Mouse (Mus musculus) embryonic facial prominence, embryonic 14.5 days (tissue): ENCODE data around the gene Brd2. TPM values are rescaled to one million over a fixed set of nuclear protein-coding genes. Genes with fewer than 3 reads are reported as not detected.

Experiments
- ATAC-seq: fragments of 200-750 bp; cut with Nextera tagmentation; 2 replicates; pipeline ENCODE4 v1.8.0; 2017; ENCODE audit warnings: low read depth, moderate number of reproducible peaks, moderate TSS enrichment
- DNase-seq: peaks from one replicate; pipeline ENCODE4 v3.0.0-alpha.2; 2015; ENCODE audit warnings: low spot score
- H3K27ac ChIP-seq: fragments of 300-500 bp; sonication (generic); replicated peaks from 2 replicates; pipeline ENCODE4 v1.5.1; 2014; ENCODE audit warnings: low read depth, mild to moderate bottlenecking, low read length, moderate library complexity
- H3K27me3 ChIP-seq: fragments of 300-500 bp; sonication (generic); replicated peaks from 2 replicates; pipeline ENCODE4 v1.6.1; 2014; ENCODE audit warnings: low read length; ENCODE audit not compliant: control insufficient read depth, insufficient read depth
- H3K36me3 ChIP-seq: fragments of 300-500 bp; sonication (generic); 2 replicates; pipeline ENCODE4 v1.6.1; 2014; ENCODE audit warnings: low read length, mixed read lengths; ENCODE audit not compliant: control insufficient read depth, insufficient read depth
- H3K4me1 ChIP-seq: fragments of 300-500 bp; sonication (generic); 2 replicates; pipeline ENCODE4 v1.6.1; 2014; ENCODE audit warnings: antibody characterized with exemption, low read length; ENCODE audit not compliant: control insufficient read depth, insufficient read depth
- H3K4me2 ChIP-seq: fragments of 300-500 bp; sonication (generic); 2 replicates; pipeline ENCODE4 v1.6.1; 2014; ENCODE audit warnings: low read depth, mild to moderate bottlenecking, low read length, moderate library complexity, mixed read lengths
- H3K4me3 ChIP-seq: fragments of 300-500 bp; sonication (generic); 2 replicates; pipeline ENCODE4 v1.5.1; 2014; ENCODE audit warnings: low read depth, mild to moderate bottlenecking, low read length
- H3K9ac ChIP-seq: fragments of 300-500 bp; sonication (generic); 2 replicates; pipeline ENCODE4 v1.6.1; 2014; ENCODE audit warnings: low read depth, mild to moderate bottlenecking, low read length, moderate library complexity, mixed read lengths
- H3K9me3 ChIP-seq: fragments of 300-500 bp; sonication (generic); 2 replicates; pipeline ENCODE4 v1.6.1; 2016; ENCODE audit warnings: low read length; ENCODE audit not compliant: control insufficient read depth
- WGBS: fragments of 180-500 bp; shearing (Covaris S2); extraction: QIAGEN DNeasy Blood & Tissue Kit; methylation state at CpG from one replicate; pipeline ENCODE4 v1.1.7; 2014; 5-methylcytosine and 5-hydroxymethylcytosine counted together
- polyA plus RNA-seq: library from polyadenylated mRNA; unstranded; fragments of >200 nt; fragmentation: Nextera tagmentation; extraction: Ambion mirVana; gene quantifications from 2 replicates; pipeline ENCODE4 v1.2.1, GENCODE M21; 2014

The Brd2 gene
- polyA plus RNA-seq, 1 experiment from 2014 or later = 103 TPM

DNA sequence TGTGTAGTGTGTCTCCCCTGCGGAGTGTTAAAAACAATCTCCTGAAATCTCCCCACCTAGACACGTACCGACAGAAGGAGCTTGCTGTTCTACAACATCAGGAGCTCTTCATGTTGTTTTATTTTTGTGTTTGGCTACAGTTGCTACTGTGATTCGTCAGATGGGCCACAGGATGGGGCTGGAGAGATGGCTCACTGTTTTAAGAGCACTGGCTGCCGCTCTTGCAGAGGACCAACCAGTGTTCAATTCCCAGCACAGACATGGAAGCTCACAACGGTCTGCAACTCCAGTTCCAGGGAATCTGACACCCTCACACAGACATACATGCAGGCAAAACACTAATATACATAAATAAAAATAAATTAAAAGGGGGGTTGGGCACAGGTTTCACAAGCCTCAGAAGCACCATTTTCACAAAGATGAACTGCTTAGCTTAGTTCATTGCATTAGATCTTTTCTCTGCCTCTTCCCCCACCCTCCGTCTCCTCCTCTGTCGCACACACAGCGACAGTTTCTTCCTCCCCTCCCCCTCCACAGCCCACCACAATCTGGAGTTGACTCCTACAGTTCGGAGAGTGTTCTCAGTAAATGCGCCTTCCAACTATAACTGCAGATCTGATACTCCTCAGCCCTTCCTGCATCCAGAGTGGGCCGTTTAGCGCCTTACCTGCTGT is 6.0 kb upstream of the Brd2 start:
- Histone ChIP-seq H3K9me3 (no peaks in the 10 kb centered on the region), H3K27ac (no peak overlapping the region), H3K4me1 (peaks cover 38% of the 10 kb centered on the region), H3K4me2 (peak overlapping the region; percentile 31), H3K36me3 (0 out of 2 replicates have a peak, but pooled peaks cover 6% of the 10 kb centered on the region), H3K4me3 (peak overlapping the region; percentile 13; the same call in 1 of the 2 replicates), H3K27me3 (no peaks in the 10 kb centered on the region), H3K9ac (peak overlapping the region; percentile 34; the same call in 1 of the 2 replicates)
- DNase-seq (no peak), ATAC-seq (no peak)
- WGBS = 26% methylated on average over 13 of the region's 13 CpGs

DNA sequence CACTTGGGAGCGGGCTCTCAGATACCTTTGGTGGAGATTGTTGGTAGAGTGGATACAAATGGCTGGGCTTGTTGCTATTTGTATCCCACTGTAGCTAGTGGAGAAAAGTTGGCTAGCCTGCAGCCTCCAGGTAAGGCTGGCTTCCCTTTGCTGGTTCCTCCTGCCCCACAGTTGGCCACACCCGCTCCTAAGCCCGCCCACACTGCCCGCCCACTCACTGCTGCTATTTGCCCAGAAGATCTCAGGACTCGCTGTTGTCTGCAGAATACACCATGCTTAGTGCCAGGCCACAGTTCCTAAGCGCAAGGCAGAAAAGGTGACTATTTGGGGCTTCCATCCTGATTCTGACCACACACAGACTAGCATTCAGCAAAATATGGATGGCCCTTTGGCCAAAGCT is 5.0 kb upstream of the Brd2 start:
- no peak overlapping the region for H3K27ac ChIP-seq
- 0 out of 2 replicates have a peak, but pooled peaks cover 6% of the 10 kb centered on the region for H3K36me3 ChIP-seq
- H3K9me3 ChIP-seq = no peaks in the 10 kb centered on the region
- no peak overlapping the region for H3K4me2 ChIP-seq
- DNase-seq (peak; percentile 48), ATAC-seq (no peak)
- 34% methylated on average over 6 of the region's 6 CpGs for WGBS
- no peak overlapping the region for H3K4me3 ChIP-seq
- no peaks in the 10 kb centered on the region for H3K27me3 ChIP-seq
- peaks cover 38% of the 10 kb centered on the region for H3K4me1 ChIP-seq
- H3K9ac ChIP-seq = no peak overlapping the region

DNA sequence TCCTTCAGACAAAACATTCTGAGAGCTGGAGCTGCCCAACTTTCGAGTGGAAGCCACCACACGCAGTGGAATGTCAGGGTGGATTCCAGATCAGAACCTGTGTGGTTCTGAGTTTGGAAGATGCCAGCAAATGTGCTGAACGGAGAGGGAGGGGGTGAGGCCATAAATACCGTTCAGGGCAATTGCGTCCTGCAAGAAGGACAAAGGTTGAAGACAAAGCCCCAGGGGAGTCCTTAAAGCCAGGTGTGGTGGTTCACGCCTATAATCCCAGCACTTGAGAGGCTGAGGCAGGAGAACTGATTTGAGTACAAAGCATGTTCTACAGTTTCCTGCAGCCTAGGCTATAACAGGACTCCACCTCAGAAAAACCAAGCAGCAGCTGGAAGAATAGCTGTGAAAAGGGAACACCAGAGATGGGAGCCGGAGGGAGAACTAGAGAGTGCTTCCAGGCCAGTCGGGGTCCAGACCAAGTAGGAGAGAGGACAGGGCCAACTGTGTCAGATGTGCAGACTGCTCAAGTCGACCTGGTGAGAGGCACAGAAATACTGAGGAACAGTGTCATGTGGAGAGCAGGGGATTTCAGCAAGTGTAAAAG is 4.5 kb upstream of the Brd2 start:
- H3K36me3 ChIP-seq = 0 out of 2 replicates have a peak, but pooled peaks cover 6% of the 10 kb centered on the region
- H3K27ac ChIP-seq = no peak overlapping the region
- no peak overlapping the region for H3K4me2 ChIP-seq
- DNase-seq (no peak), ATAC-seq (no peak)
- H3K4me3 ChIP-seq = no peak overlapping the region
- H3K27me3 ChIP-seq = no peaks in the 10 kb centered on the region
- peak overlapping the region; percentile 8; the same call in 1 of the 2 replicates for H3K9ac ChIP-seq
- 53% methylated on average over 9 of the region's 9 CpGs for WGBS
- H3K9me3 ChIP-seq = no peaks in the 10 kb centered on the region
- peaks cover 38% of the 10 kb centered on the region for H3K4me1 ChIP-seq

- no peak overlapping the region for H3K9ac ChIP-seq
Measured at GRCm38 (mm10) chr17:34124649-34125048, 2.2 kb upstream of the Brd2 start.

GRCm38 (mm10) chr17:34123518-34123917 is 1.1 kb upstream of the Brd2 start:
- Histone ChIP-seq H3K9me3 (no peaks in the 10 kb centered on the region), H3K36me3 (peaks cover 15% of the 10 kb centered on the region), H3K9ac (peak overlapping the region; percentile 98), H3K4me3 (peak overlapping the region; percentile 92), H3K4me1 (peaks cover 30% of the 10 kb centered on the region), H3K27ac (peak overlapping the region; percentile 99), H3K27me3 (no peaks in the 10 kb centered on the region), H3K4me2 (peak overlapping the region; percentile 90)
- DNase-seq (peak; percentile 68), ATAC-seq (no peak)
- WGBS = 0% methylated on average over 2 of the region's 2 CpGs

More at GRCm38 (mm10) chr17:34124649-34125048, 2.2 kb upstream of the Brd2 start:
- Histone ChIP-seq H3K27ac (no peak overlapping the region), H3K4me1 (peaks cover 38% of the 10 kb centered on the region), H3K27me3 (no peaks in the 10 kb centered on the region), H3K4me2 (peak overlapping the region; percentile 32), H3K9me3 (no peaks in the 10 kb centered on the region), H3K4me3 (no peak overlapping the region), H3K36me3 (peaks cover 7% of the 10 kb centered on the region; the same call in 1 of the 2 replicates)
- WGBS = 75% methylated on average over 6 of the region's 6 CpGs
- DNase-seq (no peak), ATAC-seq (no peak)

- Histone ChIP-seq H3K4me1 (peaks cover 28% of the 10 kb centered on the region), H3K36me3 (peaks cover 19% of the 10 kb centered on the region), H3K4me2 (peak overlapping the region; percentile 90), H3K27me3 (no peaks in the 10 kb centered on the region), H3K9ac (peak overlapping the region; percentile 98), H3K27ac (peak overlapping the region; percentile 99), H3K4me3 (peak overlapping the region; percentile 92), H3K9me3 (no peaks in the 10 kb centered on the region)
- no peak for ATAC-seq
- no peak for DNase-seq
- 2% methylated on average over 7 of the region's 7 CpGs for WGBS
Measured at GRCm38 (mm10) chr17:34123111-34123510, 677 bp upstream of the Brd2 start.

GRCm38 (mm10) chr17:34121879-34122187 is 601 bp downstream of the Brd2 start:
- H3K36me3 ChIP-seq = peaks cover 29% of the 10 kb centered on the region
- no peaks in the 10 kb centered on the region for H3K9me3 ChIP-seq
- H3K4me3 ChIP-seq = peak overlapping the region; percentile 92
- ATAC-seq (no peak), DNase-seq (peak; percentile 89)
- WGBS = 3% methylated on average over 6 of the region's 10 CpGs
- H3K27ac ChIP-seq = peak overlapping the region; percentile 99
- no peaks in the 10 kb centered on the region for H3K27me3 ChIP-seq
- H3K4me2 ChIP-seq = peak overlapping the region; percentile 90
- H3K4me1 ChIP-seq = peaks cover 18% of the 10 kb centered on the region
- peak overlapping the region; percentile 98 for H3K9ac ChIP-seq

DNA sequence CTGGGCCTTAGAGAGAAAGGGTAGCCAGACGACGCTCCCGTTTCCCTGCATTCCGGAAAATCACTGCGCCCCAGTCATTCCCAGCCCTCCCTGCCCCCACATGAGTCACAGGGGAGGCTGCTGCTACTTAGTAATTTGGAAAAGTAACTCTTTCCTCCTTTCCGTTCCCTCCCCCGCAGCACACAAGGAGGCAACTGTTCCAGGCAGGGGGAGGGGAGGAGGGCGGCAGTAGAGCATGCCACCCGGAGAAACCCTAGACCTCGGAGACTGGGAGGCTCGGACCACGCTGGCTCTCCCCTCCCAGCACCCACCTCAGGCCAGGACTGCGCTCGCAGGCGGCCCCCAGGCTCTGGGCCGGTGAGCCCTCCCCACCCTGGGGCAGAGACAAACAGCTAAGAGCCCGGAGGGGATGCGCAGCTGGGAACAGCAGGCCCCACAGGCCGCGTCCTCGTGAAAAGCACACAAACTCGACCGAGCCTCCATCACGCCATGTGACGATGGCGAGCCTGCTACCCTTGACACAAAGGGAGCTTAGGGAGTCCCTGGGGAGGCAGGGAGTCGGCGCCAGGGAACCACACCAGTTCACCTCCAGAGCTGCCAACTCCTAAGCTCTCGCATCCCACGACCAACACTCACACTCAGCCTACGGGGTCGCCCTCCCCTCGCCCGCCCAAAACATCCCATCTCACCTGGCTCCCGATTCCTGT is 1.1 kb downstream of the Brd2 start:
- peaks cover 20% of the 10 kb centered on the region for H3K4me1 ChIP-seq
- 0% methylated on average over 20 of the region's 35 CpGs for WGBS
- H3K4me2 ChIP-seq = peak overlapping the region; percentile 90
- H3K27me3 ChIP-seq = no peaks in the 10 kb centered on the region
- peak; percentile 50 for ATAC-seq
- H3K36me3 ChIP-seq = peaks cover 29% of the 10 kb centered on the region
- DNase-seq = peak; percentile 97
- peak overlapping the region; percentile 99 for H3K27ac ChIP-seq
- no peaks in the 10 kb centered on the region for H3K9me3 ChIP-seq
- H3K4me3 ChIP-seq = peak overlapping the region; percentile 92
- H3K9ac ChIP-seq = peak overlapping the region; percentile 98
